Mouse (Mus musculus) ES-Bruce4 (cell line): Measurements from ENCODE around the gene Tmc5. TPM values are rescaled to one million over a fixed set of nuclear protein-coding genes. Genes with fewer than 3 reads are reported as not detected.

Source experiments
- H3K27ac ChIP-seq: 2 replicates; pipeline ENCODE4 v1.5.1; 2012; ENCODE audit warnings: low read length, inconsistent platforms; ENCODE audit not compliant: insufficient read depth
- H3K27me3 ChIP-seq: 2 replicates; pipeline ENCODE4 v1.6.1; 2012; ENCODE audit warnings: mild to moderate bottlenecking, low read length, inconsistent platforms; ENCODE audit not compliant: control insufficient read depth, poor library complexity, insufficient read depth, severe bottlenecking
- H3K36me3 ChIP-seq: 2 replicates; pipeline ENCODE4 v1.6.1; 2012; ENCODE audit warnings: inconsistent platforms, mild to moderate bottlenecking, low read length, moderate library complexity; ENCODE audit not compliant: control insufficient read depth, poor library complexity, insufficient read depth, severe bottlenecking
- H3K4me1 ChIP-seq: one replicate; pipeline ENCODE4 v1.8.1; 2011; ENCODE audit warnings: low read length; ENCODE audit not compliant: control insufficient read depth, insufficient read depth
- H3K4me3 ChIP-seq: 2 replicates; pipeline ENCODE4 v1.5.1; 2011; ENCODE audit warnings: low read depth, mild to moderate bottlenecking, low read length
- H3K9ac ChIP-seq: 2 replicates; pipeline ENCODE4 v1.6.1; 2012; ENCODE audit warnings: low read depth, mild to moderate bottlenecking, inconsistent platforms; ENCODE audit not compliant: poor library complexity, severe bottlenecking
- H3K9me3 ChIP-seq: replicated peaks from 2 replicates; pipeline ENCODE4 v1.6.1; 2012; ENCODE audit warnings: mild to moderate bottlenecking, low read length, inconsistent platforms; ENCODE audit not compliant: control insufficient read depth, poor library complexity, insufficient read depth, severe bottlenecking
- CTCF ChIP-seq: IDR thresholded peaks from one replicate; pipeline ENCODE4 v1.8.1; 2011; ENCODE audit warnings: low read depth, low read length
- EP300 ChIP-seq: IDR thresholded peaks from 2 replicates; pipeline ENCODE4 v1.6.1; 2011; ENCODE audit warnings: low read depth, low read length; ENCODE audit not compliant: insufficient read depth
- POLR2A ChIP-seq: IDR thresholded peaks from one replicate; pipeline ENCODE4 v1.8.1; 2011; ENCODE audit warnings: low read length; ENCODE audit not compliant: insufficient read depth
- polyA plus RNA-seq: library from polyadenylated mRNA; stranded (reverse); fragments of >200 nt; gene quantifications from 2 replicates; pipeline ENCODE4 v1.2.4, GENCODE M21; 2011; ENCODE audit warnings: low read depth; ENCODE audit not compliant: missing spikeins, insufficient read depth, insufficient read length

Gene Tmc5
- polyA plus RNA-seq, 1 experiment, result 0.16 TPM

- no peak for TF ChIP-seq CTCF
- TF ChIP-seq EP300, result no peak
- TF ChIP-seq POLR2A, result no peak
- H3K27me3 ChIP-seq, result no peaks in the 10 kb centered on the region
- no peak overlapping the region for H3K4me3 ChIP-seq
- no peak overlapping the region for H3K9ac ChIP-seq
- H3K36me3 ChIP-seq, result peaks cover 13% of the 10 kb centered on the region
- no peak overlapping the region for H3K27ac ChIP-seq
- H3K4me1 ChIP-seq, result no peaks in the 10 kb centered on the region
- H3K9me3 ChIP-seq, result no peaks in the 10 kb centered on the region
Observed at GRCm38 (mm10) chr7:118689088-118689487, 92.0 kb downstream of the Tmc5 start.

GRCm38 (mm10) chr7:118691287-118691686, 94.2 kb downstream of the Tmc5 start:
- no peak overlapping the region for H3K27ac ChIP-seq
- no peaks in the 10 kb centered on the region for H3K9me3 ChIP-seq
- H3K27me3 ChIP-seq, result no peaks in the 10 kb centered on the region
- H3K9ac ChIP-seq, result no peak overlapping the region
- peaks cover 21% of the 10 kb centered on the region for H3K36me3 ChIP-seq
- no peaks in the 10 kb centered on the region for H3K4me1 ChIP-seq
- H3K4me3 ChIP-seq, result no peak overlapping the region
- TF ChIP-seq EP300 (no peak), POLR2A (no peak), CTCF (no peak)

GRCm38 (mm10) chr7:118696146-118696545, 99.0 kb downstream of the Tmc5 start:
- TF ChIP-seq EP300 (no peak), POLR2A (no peak), CTCF (no peak)
- H3K36me3 ChIP-seq, result peaks cover 23% of the 10 kb centered on the region
- no peaks in the 10 kb centered on the region for H3K27me3 ChIP-seq
- no peak overlapping the region for H3K9ac ChIP-seq
- no peaks in the 10 kb centered on the region for H3K9me3 ChIP-seq
- H3K4me3 ChIP-seq, result no peak overlapping the region
- H3K4me1 ChIP-seq, result no peaks in the 10 kb centered on the region
- no peak overlapping the region for H3K27ac ChIP-seq

- TF ChIP-seq EP300 (no peak), POLR2A (no peak), CTCF (no peak)
- no peaks in the 10 kb centered on the region for H3K9me3 ChIP-seq
Observed at GRCm38 (mm10) chr7:118697168-118697567, 100.1 kb downstream of the Tmc5 start.

GRCm38 (mm10) chr7:118698882-118699281, 101.8 kb downstream of the Tmc5 start:
- Histone ChIP-seq H3K36me3 (peaks cover 18% of the 10 kb centered on the region), H3K27me3 (no peaks in the 10 kb centered on the region), H3K4me1 (no peaks in the 10 kb centered on the region), H3K27ac (no peak overlapping the region), H3K4me3 (no peak overlapping the region), H3K9ac (no peak overlapping the region), H3K9me3 (no peaks in the 10 kb centered on the region)
- TF ChIP-seq POLR2A (no peak), EP300 (no peak)

More at GRCm38 (mm10) chr7:118697168-118697567, 100.1 kb downstream of the Tmc5 start:
- no peak overlapping the region for H3K4me3 ChIP-seq
- no peak overlapping the region for H3K9ac ChIP-seq
- no peaks in the 10 kb centered on the region for H3K4me1 ChIP-seq
- H3K27ac ChIP-seq, result no peak overlapping the region
- H3K36me3 ChIP-seq, result peaks cover 18% of the 10 kb centered on the region
- H3K27me3 ChIP-seq, result no peaks in the 10 kb centered on the region

GRCm38 (mm10) chr7:118703144-118703561, 106.1 kb downstream of the Tmc5 start:
- H3K9me3 ChIP-seq, result no peaks in the 10 kb centered on the region
- no peak overlapping the region for H3K27ac ChIP-seq
- H3K4me3 ChIP-seq, result no peak overlapping the region
- no peaks in the 10 kb centered on the region for H3K36me3 ChIP-seq
- TF ChIP-seq CTCF (no peak), EP300 (no peak), POLR2A (no peak)
- no peaks in the 10 kb centered on the region for H3K27me3 ChIP-seq
- no peaks in the 10 kb centered on the region for H3K4me1 ChIP-seq
- H3K9ac ChIP-seq, result no peak overlapping the region
